Mouse (Mus musculus): ENCODE measurements around the gene Klf17. TPM values are rescaled to one million over a fixed set of nuclear protein-coding genes. Genes with fewer than 3 reads are reported as not detected.
"Not testable (repeated sequence)": the region's sequence is repeated elsewhere in the genome, so short reads cannot be mapped to it uniquely, and the experiment has no call there.

The Klf17 gene
- polyA plus RNA-seq, 1 experiment: not detected

- no peak for DNase-seq
- no peak for TF ChIP-seq POLR2A (IDR thresholded peaks at IDR 0.05; ENCODE audit: borderline replicate concordance, insufficient read depth, low read length)
- Histone ChIP-seq H3K27me3 (ENCODE audit: control insufficient read depth, insufficient read depth, low read length) (no peaks in the 10 kb centered on the region), H3K4me1 (ENCODE audit: control insufficient read depth, insufficient read depth, low read length) (no peaks in the 10 kb centered on the region), H3K27ac (ENCODE audit: insufficient read depth, low read length) (no peak overlapping the region), H3K4me3 (replicated peaks; ENCODE audit: insufficient read depth, low read depth, low read length) (no peak overlapping the region)
- whole genome bisulfite sequencing: 78% methylated on average over 3 of the region's 3 CpGs
Measured at GRCm38 (mm10) chr4:117782908-117783307, 17.5 kb upstream of the Klf17 start.

- TF ChIP-seq CTCF (IDR thresholded peaks at IDR 0.05; ENCODE audit: borderline replicate concordance, insufficient read depth, low read depth, low read length) (no peak), POLR2A (IDR thresholded peaks at IDR 0.05; ENCODE audit: borderline replicate concordance, insufficient read depth, low read length) (no peak)
- Histone ChIP-seq H3K4me3 (replicated peaks; ENCODE audit: insufficient read depth, low read depth, low read length) (no peak overlapping the region), H3K27ac (ENCODE audit: insufficient read depth, low read length) (no peak overlapping the region), H3K4me1 (ENCODE audit: control insufficient read depth, insufficient read depth, low read length) (no peaks in the 10 kb centered on the region), H3K27me3 (ENCODE audit: control insufficient read depth, insufficient read depth, low read length) (no peaks in the 10 kb centered on the region)
- DNase-seq: no peak
- 73% methylated on average over 9 of the region's 9 CpGs for WGBS
Measured at GRCm38 (mm10) chr4:117772960-117773359, 7.5 kb upstream of the Klf17 start.

- H3K4me1 ChIP-seq (ENCODE audit: control insufficient read depth, insufficient read depth, low read length): no peaks in the 10 kb centered on the region
- TF ChIP-seq POLR2A (IDR thresholded peaks at IDR 0.05; ENCODE audit: borderline replicate concordance, insufficient read depth, low read length) (no peak), CTCF (IDR thresholded peaks at IDR 0.05; ENCODE audit: borderline replicate concordance, insufficient read depth, low read depth, low read length) (peak; percentile 18; the same call in 1 of the 2 replicates)
- no peak overlapping the region for H3K4me3 ChIP-seq (replicated peaks; ENCODE audit: insufficient read depth, low read depth, low read length)
- no peak overlapping the region for H3K27ac ChIP-seq (ENCODE audit: insufficient read depth, low read length)
- DNase-seq: peak; percentile 22 to 32
- WGBS: 30% methylated on average over 5 of the region's 5 CpGs
- H3K27me3 ChIP-seq (ENCODE audit: control insufficient read depth, insufficient read depth, low read length): no peaks in the 10 kb centered on the region
Measured at GRCm38 (mm10) chr4:117770935-117771334, 5.5 kb upstream of the Klf17 start.

GRCm38 (mm10) chr4:117760151-117760550 lies 5.3 kb downstream of the Klf17 start:
- TF ChIP-seq POLR2A (IDR thresholded peaks at IDR 0.05; ENCODE audit: borderline replicate concordance, insufficient read depth, low read length) (no peak), CTCF (IDR thresholded peaks at IDR 0.05; ENCODE audit: borderline replicate concordance, insufficient read depth, low read depth, low read length) (no peak)
- Histone ChIP-seq H3K27ac (ENCODE audit: insufficient read depth, low read length) (no peak overlapping the region), H3K4me1 (ENCODE audit: control insufficient read depth, insufficient read depth, low read length) (no peaks in the 10 kb centered on the region), H3K4me3 (replicated peaks; ENCODE audit: insufficient read depth, low read depth, low read length) (no peak overlapping the region), H3K27me3 (ENCODE audit: control insufficient read depth, insufficient read depth, low read length) (no peaks in the 10 kb centered on the region)
- 94% methylated on average over 5 of the region's 5 CpGs for WGBS
- no peak for DNase-seq

- not testable (repeated sequence) for H3K4me1 ChIP-seq (ENCODE audit: control insufficient read depth, insufficient read depth, low read length); H3K4me3 ChIP-seq (replicated peaks; ENCODE audit: insufficient read depth, low read depth, low read length); H3K27ac ChIP-seq (ENCODE audit: insufficient read depth, low read length); DNase-seq; H3K27me3 ChIP-seq (ENCODE audit: control insufficient read depth, insufficient read depth, low read length)
- WGBS: 68% methylated on average over 5 of the region's 5 CpGs
Measured at GRCm38 (mm10) chr4:117752469-117752868, 13.0 kb downstream of the Klf17 start.

- Histone ChIP-seq H3K27me3 (ENCODE audit: control insufficient read depth, insufficient read depth, low read length) (no peaks in the 10 kb centered on the region), H3K4me1 (ENCODE audit: control insufficient read depth, insufficient read depth, low read length) (no peaks in the 10 kb centered on the region), H3K27ac (ENCODE audit: insufficient read depth, low read length) (no peak overlapping the region), H3K4me3 (replicated peaks; ENCODE audit: insufficient read depth, low read depth, low read length) (no peak overlapping the region)
- TF ChIP-seq CTCF (IDR thresholded peaks at IDR 0.05; ENCODE audit: borderline replicate concordance, insufficient read depth, low read depth, low read length) (no peak), POLR2A (IDR thresholded peaks at IDR 0.05; ENCODE audit: borderline replicate concordance, insufficient read depth, low read length) (no peak)
- no peak for DNase-seq
- WGBS: 44% methylated on average over 8 of the region's 8 CpGs
Measured at GRCm38 (mm10) chr4:117737559-117737958, 27.9 kb downstream of the Klf17 start.

GRCm38 (mm10) chr4:117731926-117732325 lies 33.5 kb downstream of the Klf17 start:
- Histone ChIP-seq H3K27me3 (ENCODE audit: control insufficient read depth, insufficient read depth, low read length) (no peaks in the 10 kb centered on the region), H3K27ac (ENCODE audit: insufficient read depth, low read length) (no peak overlapping the region), H3K4me3 (replicated peaks; ENCODE audit: insufficient read depth, low read depth, low read length) (no peak overlapping the region), H3K4me1 (ENCODE audit: control insufficient read depth, insufficient read depth, low read length) (no peaks in the 10 kb centered on the region)
- TF ChIP-seq POLR2A (IDR thresholded peaks at IDR 0.05; ENCODE audit: borderline replicate concordance, insufficient read depth, low read length) (no peak), CTCF (IDR thresholded peaks at IDR 0.05; ENCODE audit: borderline replicate concordance, insufficient read depth, low read depth, low read length) (no peak)
- WGBS: 85% methylated on average over 3 of the region's 3 CpGs
- no peak for DNase-seq

- WGBS: 91% methylated on average over 1 of the region's 1 CpGs
- no peak within 1 kb of the TSS for H3K27ac ChIP-seq (ENCODE audit: insufficient read depth, low read length)
Measured at GRCm38 (mm10) chr4:117724112-117724511, 41.3 kb downstream of the Klf17 start, which contains the start of gene Gm12845. Gene Gm12845, plus strand, starts transcription at chr4:117724412.

More at GRCm38 (mm10) chr4:117724112-117724511, 41.3 kb downstream of the Klf17 start, which contains the start of gene Gm12845:
- no peak for TF ChIP-seq CTCF (IDR thresholded peaks at IDR 0.05; ENCODE audit: borderline replicate concordance, insufficient read depth, low read depth, low read length)
- no peak for TF ChIP-seq POLR2A (IDR thresholded peaks at IDR 0.05; ENCODE audit: borderline replicate concordance, insufficient read depth, low read length)
- Histone ChIP-seq H3K4me3 (replicated peaks; ENCODE audit: insufficient read depth, low read depth, low read length) (no peak within 1 kb of the TSS), H3K4me1 (ENCODE audit: control insufficient read depth, insufficient read depth, low read length) (no peaks in the 10 kb centered on the region), H3K27me3 (ENCODE audit: control insufficient read depth, insufficient read depth, low read length) (no peaks in the 10 kb centered on the region)
- DNase-seq: no peak

All from cerebellum, adult 2 months (tissue).